Mouse (Mus musculus) thymus, adult 2 months (tissue): ENCODE measurements at regions not wholly inside any gene's neighbourhood (a gene's known extent, or its start where the extent isn't known, plus 50 kb on each side); places are given as distances from the start of the nearest gene placed in this dataset.

Experiments used
- DNase-seq: peaks from one replicate; pipeline ENCODE4 v3.0.0; 2021
- H3K27ac ChIP-seq: fragments of 200-500 bp; 2 replicates; pipeline ENCODE4 v1.5.1; 2012; ENCODE audit warnings: low read length, control low read depth; ENCODE audit not compliant: control insufficient read depth, insufficient read depth
- H3K27me3 ChIP-seq: fragments of 200-500 bp; 2 replicates; pipeline ENCODE4 v1.6.1; 2012; ENCODE audit warnings: mild to moderate bottlenecking, low read length, moderate library complexity, mixed read lengths; ENCODE audit not compliant: control insufficient read depth, insufficient read depth
- H3K36me3 ChIP-seq: fragments of 200-500 bp; 2 replicates; pipeline ENCODE4 v1.6.1; 2012; ENCODE audit warnings: mild to moderate bottlenecking, low read length, moderate library complexity; ENCODE audit not compliant: control insufficient read depth, insufficient read depth
- H3K4me1 ChIP-seq: fragments of 200-500 bp; replicated peaks from 2 replicates; pipeline ENCODE4 v1.6.1; 2012; ENCODE audit warnings: low read length; ENCODE audit not compliant: control insufficient read depth, insufficient read depth
- H3K4me3 ChIP-seq: fragments of 200-500 bp; 2 replicates; pipeline ENCODE4 v1.5.1; 2012; ENCODE audit warnings: mild to moderate bottlenecking, low read length, control low read depth, moderate library complexity; ENCODE audit not compliant: control insufficient read depth, insufficient read depth
- CTCF ChIP-seq: fragments of 200-500 bp; IDR thresholded peaks from 2 replicates; pipeline ENCODE4 v1.5.1; 2012; ENCODE audit warnings: mild to moderate bottlenecking, control low read depth, low read length, moderate library complexity, borderline replicate concordance; ENCODE audit not compliant: control insufficient read depth, poor library complexity, insufficient read depth; ENCODE audit errors: extremely low read depth
- POLR2A ChIP-seq: fragments of 200-500 bp; IDR thresholded peaks from 2 replicates; pipeline ENCODE4 v1.6.1; 2012; ENCODE audit warnings: mild to moderate bottlenecking, low read length, control low read depth, moderate library complexity; ENCODE audit not compliant: control insufficient read depth, poor library complexity, insufficient read depth; ENCODE audit errors: extremely low read depth
- WGBS: fragments of 180-500 bp; shearing (Covaris S2); methylation state at CpG from one replicate; pipeline ENCODE4 v1.1.7; 2018; 5-methylcytosine and 5-hydroxymethylcytosine counted together

DNA sequence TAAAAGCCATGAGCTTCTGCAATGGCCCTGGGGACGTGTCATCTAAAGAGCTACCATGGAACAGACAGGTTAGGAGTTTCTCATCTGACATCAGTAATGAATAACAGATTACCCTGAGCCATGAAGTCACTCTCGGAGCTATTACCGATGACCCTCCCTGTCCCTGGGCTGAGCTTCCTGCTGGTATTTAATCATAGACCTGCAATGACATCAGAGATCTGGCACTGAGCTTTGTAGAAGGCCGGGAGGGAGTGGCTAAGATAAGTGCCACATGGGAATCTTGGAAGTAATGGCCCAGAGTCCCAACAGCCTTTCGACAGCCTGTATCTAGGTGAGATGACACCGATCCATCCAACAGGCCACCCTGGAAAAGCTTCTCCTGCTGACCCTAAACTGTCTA lies 271.3 kb upstream of the Nfe2l3 start:
- Histone ChIP-seq H3K36me3 (no peaks in the 10 kb centered on the region), H3K27me3 (no peaks in the 10 kb centered on the region), H3K4me3 (no peak overlapping the region), H3K4me1 (no peaks in the 10 kb centered on the region), H3K27ac (no peak overlapping the region)
- TF ChIP-seq CTCF (no peak), POLR2A (no peak)
- WGBS: 90% methylated on average over 6 of the region's 6 CpGs
- DNase-seq: no peak

- no peaks in the 10 kb centered on the region for H3K36me3 ChIP-seq
- no peaks in the 10 kb centered on the region for H3K27me3 ChIP-seq
- H3K4me1 ChIP-seq: no peaks in the 10 kb centered on the region
- no peak overlapping the region for H3K27ac ChIP-seq
- DNase-seq: no peak
- WGBS: 87% methylated on average over 14 of the region's 14 CpGs
- no peak overlapping the region for H3K4me3 ChIP-seq
- TF ChIP-seq CTCF (no peak), POLR2A (no peak)
Measured at GRCm38 (mm10) chr6:51162208-51163082, 270.0 kb upstream of the Nfe2l3 start.

DNA sequence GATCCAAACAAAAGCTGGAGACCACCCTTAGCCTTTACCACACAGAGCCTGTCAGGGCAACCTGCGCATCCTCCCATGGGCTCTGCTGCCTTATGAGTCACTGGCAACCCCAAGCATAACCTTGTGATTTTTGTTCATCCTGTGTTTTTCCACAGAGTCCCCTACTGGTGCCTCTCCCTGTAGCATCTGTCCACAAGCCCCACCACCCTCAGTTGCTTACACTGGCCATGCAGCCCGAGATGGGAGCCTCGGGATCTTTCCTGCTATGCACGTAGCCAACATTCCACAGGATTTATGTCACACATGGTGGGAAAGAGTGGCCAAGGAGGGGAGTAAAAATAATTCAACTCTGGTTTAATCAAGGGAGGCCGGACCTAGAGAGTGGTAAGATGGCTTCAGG lies 269.2 kb upstream of the Nfe2l3 start:
- H3K4me1 ChIP-seq: no peaks in the 10 kb centered on the region
- no peak for TF ChIP-seq CTCF
- no peak for TF ChIP-seq POLR2A
- H3K27me3 ChIP-seq: no peaks in the 10 kb centered on the region; the same call in 1 of the 2 replicates
- WGBS: 88% methylated on average over 5 of the region's 5 CpGs
- H3K27ac ChIP-seq: no peak overlapping the region
- no peak for DNase-seq
- no peak overlapping the region for H3K4me3 ChIP-seq
- H3K36me3 ChIP-seq: no peaks in the 10 kb centered on the region

GRCm38 (mm10) chr6:51163882-51164281 lies 268.6 kb upstream of the Nfe2l3 start:
- no peak for DNase-seq
- TF ChIP-seq POLR2A: no peak
- TF ChIP-seq CTCF: no peak
- H3K27me3 ChIP-seq: peaks cover 5% of the 10 kb centered on the region
- H3K36me3 ChIP-seq: no peaks in the 10 kb centered on the region
- peaks cover 2% of the 10 kb centered on the region; the same call in 1 of the 2 replicates for H3K4me1 ChIP-seq
- no peak overlapping the region for H3K27ac ChIP-seq
- H3K4me3 ChIP-seq: no peak overlapping the region
- WGBS: 89% methylated on average over 4 of the region's 4 CpGs

DNA sequence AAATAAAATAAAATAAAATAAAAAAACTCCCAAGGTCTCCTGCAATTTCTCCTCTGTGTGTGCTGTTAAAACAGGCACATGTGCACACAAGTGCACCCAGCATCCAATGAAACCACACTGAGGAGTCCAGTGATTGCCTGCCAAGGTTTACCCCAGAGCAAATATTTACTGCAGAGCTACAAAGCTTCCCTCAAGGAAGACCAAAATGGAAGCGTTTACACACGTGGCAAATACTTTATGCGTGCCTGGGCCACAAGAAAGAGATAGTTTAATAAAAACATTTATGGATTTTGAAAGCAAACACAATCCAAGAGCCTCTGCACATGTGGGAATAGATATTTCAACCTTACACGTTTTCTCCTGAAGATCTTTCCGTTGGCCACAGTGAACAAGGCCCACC lies 265.4 kb upstream of the Nfe2l3 start:
- peaks cover 3% of the 10 kb centered on the region; the same call in 1 of the 2 replicates for H3K4me1 ChIP-seq
- H3K4me3 ChIP-seq: no peak overlapping the region
- DNase-seq: no peak
- 88% methylated on average over 5 of the region's 5 CpGs for WGBS
- no peak overlapping the region for H3K27ac ChIP-seq
- peaks cover 15% of the 10 kb centered on the region for H3K27me3 ChIP-seq
- H3K36me3 ChIP-seq: no peaks in the 10 kb centered on the region
- no peak for TF ChIP-seq CTCF
- no peak for TF ChIP-seq POLR2A

- peak; percentile 61 for DNase-seq
- WGBS: 5% methylated on average over 11 of the region's 11 CpGs
- Histone ChIP-seq H3K4me3 (no peak overlapping the region), H3K36me3 (no peaks in the 10 kb centered on the region), H3K27ac (no peak overlapping the region), H3K27me3 (peaks cover 23% of the 10 kb centered on the region), H3K4me1 (peaks cover 3% of the 10 kb centered on the region; the same call in 1 of the 2 replicates)
- TF ChIP-seq CTCF: peak; percentile 70; the same call in 1 of the 2 replicates
- TF ChIP-seq POLR2A: no peak
Measured at GRCm38 (mm10) chr6:51168048-51168447, 264.4 kb upstream of the Nfe2l3 start.
